Mouse (Mus musculus) forebrain, embryonic 11.5 days (tissue): ENCODE data around the gene Slc8b1. TPM values are rescaled to one million over a fixed set of nuclear protein-coding genes. Genes with fewer than 3 reads are reported as not detected.
A peak's percentile ranks its signal among the peaks of the same experiment; 100 is the strongest.

ENCODE experiments used
- ATAC-seq: fragments of 200-750 bp; cut with Nextera tagmentation; replicated peaks from 2 replicates; pipeline ENCODE4 v1.8.0; 2017; ENCODE audit warnings: moderate TSS enrichment; ENCODE audit not compliant: low FRiP score
- DNase-seq: peaks from one replicate; pipeline ENCODE4 v3.0.0-alpha.2; 2017; ENCODE audit warnings: low spot score
- H3K27ac ChIP-seq: fragments of 300-500 bp; sonication (generic); 2 replicates; pipeline ENCODE4 v1.5.1; 2014; ENCODE audit warnings: low read depth, low read length
- H3K27me3 ChIP-seq: fragments of 300-500 bp; sonication (generic); 2 replicates; pipeline ENCODE4 v1.6.1; 2014; ENCODE audit warnings: mild to moderate bottlenecking, low read length, mixed read lengths; ENCODE audit not compliant: control insufficient read depth, insufficient read depth
- H3K36me3 ChIP-seq: fragments of 300-500 bp; sonication (generic); 2 replicates; pipeline ENCODE4 v1.6.1; 2014; ENCODE audit warnings: mild to moderate bottlenecking, low read length, moderate library complexity, mixed read lengths; ENCODE audit not compliant: control insufficient read depth, insufficient read depth
- H3K4me1 ChIP-seq: fragments of 300-500 bp; sonication (generic); replicated peaks from 2 replicates; pipeline ENCODE4 v1.6.1; 2014; ENCODE audit warnings: low read length, mixed read lengths; ENCODE audit not compliant: control insufficient read depth, insufficient read depth
- H3K4me2 ChIP-seq: fragments of 300-500 bp; sonication (generic); 2 replicates; pipeline ENCODE4 v1.6.1; 2014; ENCODE audit warnings: low read depth, mild to moderate bottlenecking, low read length, moderate library complexity, mixed read lengths; ENCODE audit not compliant: severe bottlenecking
- H3K4me3 ChIP-seq: fragments of 300-500 bp; sonication (generic); 2 replicates; pipeline ENCODE4 v1.5.1; 2014; ENCODE audit warnings: low read depth, low read length
- H3K9ac ChIP-seq: fragments of 300-500 bp; sonication (generic); 2 replicates; pipeline ENCODE4 v1.6.1; 2014; ENCODE audit warnings: low read length
- H3K9me3 ChIP-seq: fragments of 300-500 bp; sonication (generic); 2 replicates; pipeline ENCODE4 v1.6.1; 2016; ENCODE audit warnings: low read length, mixed read lengths; ENCODE audit not compliant: control insufficient read depth
- WGBS: fragments of 180-500 bp; shearing (Covaris S2); extraction: QIAGEN DNeasy Blood & Tissue Kit; methylation state at CpG from one replicate; pipeline ENCODE4 v1.1.7; 2014; 5-methylcytosine and 5-hydroxymethylcytosine counted together
- polyA plus RNA-seq: library from polyadenylated mRNA; unstranded; fragments of >200 nt; fragmentation: Nextera tagmentation; extraction: Ambion mirVana; gene quantifications from 2 replicates; pipeline ENCODE4 v1.2.1, GENCODE M21; 2014

Slc8b1 gene
- polyA plus RNA-seq, 1 experiment from 2014 or later, result 2.9 TPM

DNA sequence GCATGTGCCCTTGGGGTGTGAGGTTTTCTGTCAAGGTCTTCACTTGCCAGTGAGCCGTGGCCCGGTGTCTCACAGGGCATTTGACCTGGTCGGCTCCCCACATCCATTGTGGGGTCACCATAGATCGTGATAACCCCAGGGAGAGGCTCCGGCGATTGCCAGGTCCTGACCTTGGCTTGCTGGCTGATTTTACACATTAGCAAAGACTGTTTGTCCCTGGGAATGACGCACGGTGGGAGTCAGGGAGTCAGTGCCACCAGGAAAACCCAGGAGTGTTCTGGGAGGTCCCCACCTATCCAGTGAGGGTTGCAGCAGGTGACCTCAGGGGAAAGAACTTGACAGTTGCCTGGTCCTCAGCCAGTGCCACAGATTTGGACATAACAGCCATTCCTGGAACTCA, 38.2 kb upstream of the Slc8b1 start, which contains the start of gene Sdsl:
TSS of gene Sdsl (minus strand) at position 41 of the 400 bp plus-strand sequence.
- Histone ChIP-seq H3K4me2 (no peak within 1 kb of the TSS), H3K9ac (no peak within 1 kb of the TSS), H3K4me3 (no peak within 1 kb of the TSS), H3K27ac (no peak within 1 kb of the TSS), H3K27me3 (no peaks in the 10 kb centered on the region), H3K9me3 (no peaks in the 10 kb centered on the region), H3K4me1 (no peaks in the 10 kb centered on the region), H3K36me3 (no peaks in the 10 kb centered on the region)
- WGBS, result 79% methylated on average over 8 of the region's 8 CpGs
- ATAC-seq, result no peak
- no peak for DNase-seq

DNA sequence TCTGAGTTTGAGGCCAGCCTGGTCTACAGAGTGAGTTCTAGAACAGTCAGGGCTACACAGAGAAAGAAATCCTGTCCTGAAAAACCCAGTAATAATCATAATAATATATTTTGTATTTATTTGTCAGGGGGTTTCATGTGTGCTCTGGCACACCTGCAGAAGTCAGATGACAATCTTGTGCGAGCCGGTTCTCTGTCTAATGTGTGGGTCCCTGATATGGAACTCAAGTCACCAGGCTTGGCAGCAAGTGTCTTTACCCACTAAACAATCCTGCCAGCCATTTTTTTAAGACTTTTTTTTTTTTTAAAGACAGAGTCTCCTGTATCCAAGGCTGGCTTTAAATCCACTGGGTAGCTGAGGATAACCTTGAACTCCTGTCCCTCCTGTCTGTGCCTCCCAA, 37.6 kb upstream of the Slc8b1 start:
- no peaks in the 10 kb centered on the region for H3K36me3 ChIP-seq
- DNase-seq (no peak), ATAC-seq (no peak)
- H3K4me3 ChIP-seq, result no peak overlapping the region
- WGBS, result 96% methylated on average over 2 of the region's 2 CpGs
- no peaks in the 10 kb centered on the region for H3K27me3 ChIP-seq
- no peaks in the 10 kb centered on the region for H3K4me1 ChIP-seq
- no peaks in the 10 kb centered on the region for H3K9me3 ChIP-seq
- no peak overlapping the region for H3K27ac ChIP-seq
- no peak overlapping the region for H3K9ac ChIP-seq
- H3K4me2 ChIP-seq, result no peak overlapping the region

DNA sequence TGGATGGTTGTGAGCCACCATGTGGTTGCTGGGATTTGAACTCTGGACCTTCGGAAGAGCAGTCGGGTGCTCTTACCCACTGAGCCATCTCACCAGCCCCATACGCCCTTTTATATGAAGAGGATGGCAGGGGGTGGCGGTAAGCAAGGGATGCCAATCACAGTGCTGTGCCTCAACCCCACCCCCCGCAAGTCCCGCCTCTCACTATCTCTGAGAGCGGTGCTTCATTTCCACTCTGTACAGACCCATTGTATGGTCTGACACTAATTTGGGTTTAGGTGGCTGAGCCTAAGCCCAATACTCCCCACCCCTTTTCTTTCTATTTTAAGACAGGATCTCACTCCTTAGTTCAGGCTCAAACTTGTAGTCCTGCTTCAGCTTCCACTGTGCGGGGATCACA, 35.1 kb upstream of the Slc8b1 start:
- Histone ChIP-seq H3K4me3 (no peak overlapping the region), H3K36me3 (no peaks in the 10 kb centered on the region), H3K27ac (no peak overlapping the region), H3K4me2 (0 out of 2 replicates have a peak overlapping the region, but pooled peaks have one; percentile 24), H3K27me3 (no peaks in the 10 kb centered on the region), H3K4me1 (no peaks in the 10 kb centered on the region), H3K9me3 (no peaks in the 10 kb centered on the region), H3K9ac (no peak overlapping the region)
- no peak for DNase-seq
- ATAC-seq, result no peak
- whole genome bisulfite sequencing, result 55% methylated on average over 8 of the region's 8 CpGs

DNA sequence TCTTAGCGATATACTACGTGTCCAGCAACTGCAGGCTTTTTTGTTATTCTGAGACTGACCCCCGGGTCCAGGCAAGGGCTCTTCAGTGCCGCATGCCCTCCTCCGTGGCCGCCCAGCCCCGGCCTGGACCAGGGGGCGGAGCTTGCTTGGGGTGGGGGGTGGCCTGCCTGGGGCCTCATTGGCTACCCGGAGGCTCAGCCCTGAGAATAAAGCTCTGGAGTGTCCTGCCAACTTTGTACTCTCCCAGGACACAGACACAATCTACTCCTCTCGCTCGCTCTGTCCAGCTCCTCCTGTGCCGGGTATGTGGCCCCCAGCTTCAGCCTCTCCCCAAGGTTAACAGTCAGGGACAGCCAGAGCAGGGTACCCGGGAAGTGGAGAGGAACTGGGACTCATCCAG, 34.7 kb upstream of the Slc8b1 start, which contains the start of gene Sds:
TSS of gene Sds (plus strand) at position 231 of the 400 bp plus-strand sequence.
- no peak within 1 kb of the TSS for H3K4me3 ChIP-seq
- H3K27me3 ChIP-seq, result no peaks in the 10 kb centered on the region
- no peaks in the 10 kb centered on the region for H3K4me1 ChIP-seq
- H3K9ac ChIP-seq, result no peak within 1 kb of the TSS
- no peaks in the 10 kb centered on the region for H3K36me3 ChIP-seq
- 0 out of 2 replicates have a peak within 1 kb of the TSS, but pooled peaks have one; percentile 24 for H3K4me2 ChIP-seq
- DNase-seq, result no peak
- ATAC-seq, result no peak
- no peak within 1 kb of the TSS for H3K27ac ChIP-seq
- no peaks in the 10 kb centered on the region for H3K9me3 ChIP-seq
- WGBS, result 12% methylated on average over 13 of the region's 13 CpGs

- no peak for ATAC-seq
- H3K4me3 ChIP-seq, result no peak overlapping the region
- H3K4me1 ChIP-seq, result no peaks in the 10 kb centered on the region
- no peaks in the 10 kb centered on the region for H3K9me3 ChIP-seq
- no peaks in the 10 kb centered on the region for H3K36me3 ChIP-seq
- 92% methylated on average over 5 of the region's 5 CpGs for WGBS
- H3K9ac ChIP-seq, result no peak overlapping the region
- DNase-seq, result no peak
- H3K27me3 ChIP-seq, result no peaks in the 10 kb centered on the region
- no peak overlapping the region for H3K4me2 ChIP-seq
- no peak overlapping the region for H3K27ac ChIP-seq
Measured at GRCm38 (mm10) chr5:120477993-120478392, 33.0 kb upstream of the Slc8b1 start.

DNA sequence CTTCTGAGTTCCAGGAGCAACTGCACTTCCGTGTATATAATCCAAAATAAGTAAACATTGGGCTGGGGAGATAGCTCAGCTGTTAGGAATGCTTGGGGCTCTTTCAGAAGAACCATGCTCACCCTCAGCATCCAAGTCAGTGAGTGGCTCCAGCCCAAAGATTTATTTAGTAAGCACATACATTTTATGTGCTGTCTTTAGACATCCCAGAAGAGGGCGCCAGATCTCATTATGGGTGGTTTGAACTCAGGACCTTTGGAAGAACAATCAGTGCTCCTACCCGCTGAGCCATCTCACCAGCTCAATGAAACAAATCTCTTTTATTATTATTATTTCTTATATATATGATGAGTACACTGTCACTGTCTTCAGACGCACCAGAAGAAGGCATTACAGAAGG, 31.4 kb upstream of the Slc8b1 start:
- Histone ChIP-seq H3K27ac (no peak overlapping the region), H3K4me1 (no peaks in the 10 kb centered on the region), H3K9me3 (no peaks in the 10 kb centered on the region), H3K4me2 (no peak overlapping the region), H3K9ac (no peak overlapping the region), H3K36me3 (no peaks in the 10 kb centered on the region), H3K4me3 (no peak overlapping the region), H3K27me3 (no peaks in the 10 kb centered on the region)
- no peak for DNase-seq
- 65% methylated on average over 4 of the region's 4 CpGs for WGBS
- ATAC-seq, result no peak

DNA sequence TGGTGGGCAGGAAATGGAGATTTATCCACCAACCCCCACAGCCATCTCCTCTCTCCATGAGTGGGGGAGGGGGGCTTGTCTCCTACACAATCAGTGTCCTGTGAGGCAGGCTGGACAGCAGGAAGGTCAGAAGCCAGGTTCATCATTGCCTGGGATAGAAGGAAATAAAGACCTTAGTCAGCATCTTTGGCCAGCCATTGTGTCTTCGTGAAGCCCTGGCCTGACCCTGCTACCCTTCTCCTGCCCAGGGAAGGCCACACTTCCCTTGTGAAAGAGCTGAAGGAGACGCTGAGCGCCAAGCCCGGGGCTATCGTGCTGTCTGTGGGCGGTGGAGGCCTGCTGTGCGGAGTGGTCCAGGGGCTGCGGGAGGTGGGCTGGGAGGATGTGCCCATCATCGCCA, 29.8 kb upstream of the Slc8b1 start:
- no peak overlapping the region for H3K9ac ChIP-seq
- ATAC-seq (no peak), DNase-seq (no peak)
- H3K9me3 ChIP-seq, result no peaks in the 10 kb centered on the region
- H3K4me3 ChIP-seq, result no peak overlapping the region
- H3K27ac ChIP-seq, result no peak overlapping the region
- WGBS, result 67% methylated on average over 9 of the region's 9 CpGs
- no peaks in the 10 kb centered on the region for H3K27me3 ChIP-seq
- no peaks in the 10 kb centered on the region; the same call in 1 of the 2 replicates for H3K36me3 ChIP-seq
- H3K4me2 ChIP-seq, result no peak overlapping the region
- H3K4me1 ChIP-seq, result no peaks in the 10 kb centered on the region

DNA sequence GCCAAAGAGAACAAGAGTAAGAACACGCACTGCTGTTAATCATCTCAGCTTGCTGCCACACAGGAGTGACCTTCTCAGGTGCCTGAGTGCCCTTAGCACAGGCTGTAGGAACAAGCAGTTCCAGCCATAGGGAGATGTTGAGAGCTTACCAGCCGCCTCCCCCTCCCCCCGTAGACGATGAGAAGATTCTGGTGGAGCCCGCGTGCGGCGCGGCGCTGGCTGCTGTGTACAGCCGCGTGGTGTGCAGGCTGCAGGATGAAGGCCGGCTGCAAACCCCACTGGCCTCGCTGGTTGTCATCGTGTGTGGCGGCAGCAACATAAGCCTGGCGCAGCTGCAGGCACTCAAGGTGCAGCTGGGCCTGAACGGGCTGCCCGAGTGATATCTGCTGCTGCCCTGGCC, 27.6 kb upstream of the Slc8b1 start:
- no peaks in the 10 kb centered on the region for H3K27me3 ChIP-seq
- H3K4me3 ChIP-seq, result no peak overlapping the region
- DNase-seq (no peak), ATAC-seq (no peak)
- 86% methylated on average over 19 of the region's 19 CpGs for WGBS
- no peaks in the 10 kb centered on the region; the same call in 1 of the 2 replicates for H3K36me3 ChIP-seq
- no peaks in the 10 kb centered on the region for H3K9me3 ChIP-seq
- no peak overlapping the region for H3K27ac ChIP-seq
- no peak overlapping the region for H3K4me2 ChIP-seq
- no peaks in the 10 kb centered on the region for H3K4me1 ChIP-seq
- no peak overlapping the region for H3K9ac ChIP-seq

- Histone ChIP-seq H3K4me2 (no peak overlapping the region), H3K9ac (no peak overlapping the region), H3K27me3 (no peaks in the 10 kb centered on the region), H3K9me3 (no peaks in the 10 kb centered on the region), H3K4me3 (no peak overlapping the region), H3K27ac (no peak overlapping the region), H3K36me3 (no peaks in the 10 kb centered on the region; the same call in 1 of the 2 replicates), H3K4me1 (no peaks in the 10 kb centered on the region)
- 86% methylated on average over 8 of the region's 8 CpGs for WGBS
- no peak for DNase-seq
- no peak for ATAC-seq
Measured at GRCm38 (mm10) chr5:120487844-120488243, 23.1 kb upstream of the Slc8b1 start.
